Comparison of ENCODE assay signal across 9 mouse cellular contexts in genomic region chr11:117284721-117285605, GRCm38 (mm10).
DNase-seq lines count a peak whose midpoint lies in the region; ATAC-seq and TF ChIP-seq lines count a peak whose summit lies in the region.
"Had no signal": no experiment of that assay in that cellular context is flagged by ENCODE, and none has a peak within 500 bp of the region (broad histone marks: within the 10 kb centered on the region; RNA-seq: fewer than 3 reads in every experiment).

No protein-coding gene starts in this region.

- WGBS in forebrain, postnatal 0 days: 36% methylated on average over 19 of the region's 19 CpGs
- WGBS in stomach, embryonic 14.5 days: 50% methylated on average over 19 of the region's 19 CpGs

- no peak overlapping the region for H3K4me2 ChIP-seq in forebrain, postnatal 0 days (ENCODE audit: low read depth)
- no peak overlapping the region for H3K4me2 ChIP-seq in stomach, embryonic 14.5 days (replicated peaks; ENCODE audit: low read depth, low read length)

- H3K36me3 ChIP-seq in forebrain, postnatal 0 days (ENCODE audit: insufficient read depth): no peaks in the 10 kb centered on the region
- H3K36me3 ChIP-seq in stomach, embryonic 14.5 days (ENCODE audit: control insufficient read depth, insufficient read depth, low read length): no peaks in the 10 kb centered on the region; the same call in 1 of the 2 replicates

- no peak overlapping the region for H3K4me3 ChIP-seq in forebrain, postnatal 0 days (ENCODE audit: low read depth, low read length)
- no peak overlapping the region for H3K4me3 ChIP-seq in stomach, embryonic 14.5 days (ENCODE audit: low read depth, low read length)

- no peaks in the 10 kb centered on the region for H3K9me3 ChIP-seq in forebrain, postnatal 0 days (ENCODE audit: low read length)
- no peaks in the 10 kb centered on the region for H3K9me3 ChIP-seq in stomach, embryonic 14.5 days (ENCODE audit: control insufficient read depth, low read depth, low read length)

- no peak for DNase-seq in frontal cortex, adult 2 months (ENCODE audit: extremely low spot score in 1 of 2, low spot score in 1 of 2)
- peak; percentile 64 to 66 for DNase-seq in adrenal gland, postnatal 36 days
- no peak for DNase-seq in forebrain, postnatal 0 days
- DNase-seq in kidney, postnatal 36 days: peak; percentile 81 to 90
- no peak for DNase-seq in right cerebral cortex, postnatal 36 days (ENCODE audit: low spot score in 2 of 2)
- DNase-seq in right cerebral cortex, postnatal 4 days: no peak

- no peaks in the 10 kb centered on the region for H3K27me3 ChIP-seq in forebrain, postnatal 0 days (ENCODE audit: insufficient read depth, low read length)
- no peaks in the 10 kb centered on the region for H3K27me3 ChIP-seq in stomach, embryonic 14.5 days (ENCODE audit: control insufficient read depth, insufficient read depth, low read length)
- H3K27me3 ChIP-seq: CH12.LX had no signal

- peak; percentile 38; the same call in 1 of the 2 replicates for ATAC-seq in frontal cortex, adult (ENCODE audit: low TSS enrichment)
- peak; percentile 63 for ATAC-seq in forebrain, postnatal 0 days
- peak; percentile 24; the same call in 1 of the 2 replicates for ATAC-seq in stomach, embryonic 14.5 days (ENCODE audit: insufficient number of reproducible peaks, insufficient read depth, low FRiP score, low read depth)

- peak overlapping the region; percentile 6; the same call in 1 of the 2 replicates for H3K9ac ChIP-seq in forebrain, postnatal 0 days
- H3K9ac ChIP-seq in stomach, embryonic 14.5 days (replicated peaks; ENCODE audit: low read depth, low read length): no peak overlapping the region

- H3K27ac ChIP-seq in forebrain, postnatal 0 days (ENCODE audit: low read depth, low read length): no peak overlapping the region
- peak overlapping the region; percentile 72 for H3K27ac ChIP-seq in stomach, embryonic 14.5 days (ENCODE audit: low read length)

- no peak for TF ChIP-seq CTCF in forebrain, postnatal 0 days (IDR thresholded peaks at IDR 0.05; ENCODE audit: low read depth)

- no peaks in the 10 kb centered on the region for H3K4me1 ChIP-seq in forebrain, postnatal 0 days (ENCODE audit: insufficient read depth)
- H3K4me1 ChIP-seq in stomach, embryonic 14.5 days (ENCODE audit: control insufficient read depth, insufficient read depth, low read length): peaks cover 34% of the 10 kb centered on the region

Comparison
In these comparisons a context has a peak if more than half of its experiments do, and no peak if none do; other contexts are left out.
1. DNase-seq: peak in adrenal gland, postnatal 36 days (2 of 2) and kidney, postnatal 36 days (2 of 2); none in frontal cortex, adult 2 months (0 of 2), forebrain, postnatal 0 days (single experiment), right cerebral cortex, postnatal 36 days (0 of 2) and right cerebral cortex, postnatal 4 days (single experiment).
2. Peak in every context shown above with its lines, with median percentiles within 50 percentile points of each other: ATAC-seq.